Mouse (Mus musculus) ES-CJ7 (cell line): ENCODE results near the gene Arhgef10l.

Source experiments
- DNase-seq: peaks from one replicate; pipeline ENCODE4 v3.0.0; 2011; ENCODE audit warnings: low read depth, low spot score

Arhgef10l gene

DNA sequence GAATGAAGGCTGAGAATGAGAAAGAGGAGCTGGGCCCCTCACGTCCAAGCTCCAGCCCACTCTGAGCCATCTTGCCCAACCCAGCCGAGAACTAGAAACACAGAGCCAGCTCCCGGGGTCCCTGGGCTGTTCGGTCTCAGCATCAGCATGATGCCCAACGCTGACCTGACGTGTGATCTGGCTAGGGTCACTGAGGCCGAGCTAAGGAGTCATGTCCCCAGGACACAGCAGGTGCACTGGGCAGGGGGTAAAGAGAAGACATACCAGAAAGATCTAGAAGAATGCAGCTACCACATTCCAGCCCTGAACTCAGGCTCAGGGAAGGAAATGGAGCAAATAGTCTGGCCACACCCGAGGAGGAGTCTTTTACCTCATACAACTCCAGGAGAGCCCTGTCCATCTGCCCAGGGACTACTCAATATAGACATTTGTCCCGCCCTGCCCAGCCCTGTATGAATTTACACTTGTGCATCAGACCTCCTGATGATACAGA is 57.5 kb downstream of the Arhgef10l start:
- peak; percentile 37 for DNase-seq

DNA sequence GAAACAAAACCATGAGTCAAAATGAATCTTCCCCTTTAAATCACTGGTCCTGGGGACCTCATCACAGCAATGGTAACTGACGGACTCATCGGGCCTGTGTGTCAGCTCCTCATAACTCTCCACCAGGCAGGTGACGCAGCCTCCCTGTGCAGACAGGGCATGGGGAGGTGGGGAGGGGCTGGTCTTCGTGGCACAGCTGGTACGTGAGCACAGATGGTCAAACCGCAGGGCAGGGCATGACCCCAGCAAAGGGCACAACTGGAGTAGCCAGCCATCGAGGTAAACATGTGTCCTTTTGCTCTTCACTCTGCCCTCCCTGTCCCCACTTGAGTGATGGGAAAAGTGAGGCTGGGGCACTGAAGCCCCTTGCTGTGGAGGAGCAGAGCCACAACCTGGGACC is 59.0 kb downstream of the Arhgef10l start:
- no peak for DNase-seq

DNA sequence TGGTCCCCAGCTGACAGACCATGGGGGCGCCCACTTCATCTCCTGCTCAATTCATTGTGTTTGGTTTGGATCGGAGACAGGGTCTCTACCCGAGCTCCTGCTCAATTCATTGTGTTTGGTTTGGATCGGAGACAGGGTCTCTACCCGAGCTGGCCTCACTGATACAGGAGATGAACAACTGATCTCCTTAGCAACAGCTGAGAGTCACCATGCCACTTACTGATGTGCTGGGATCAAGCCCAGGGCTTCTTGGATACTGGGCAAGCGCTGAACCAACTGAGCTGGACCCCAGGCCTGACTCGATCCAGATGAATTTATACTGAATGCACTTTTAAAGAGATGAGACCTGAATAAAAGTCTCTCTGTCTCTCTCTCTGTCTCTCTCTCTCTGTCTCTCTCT is 59.6 kb downstream of the Arhgef10l start:
- no peak for DNase-seq

DNA sequence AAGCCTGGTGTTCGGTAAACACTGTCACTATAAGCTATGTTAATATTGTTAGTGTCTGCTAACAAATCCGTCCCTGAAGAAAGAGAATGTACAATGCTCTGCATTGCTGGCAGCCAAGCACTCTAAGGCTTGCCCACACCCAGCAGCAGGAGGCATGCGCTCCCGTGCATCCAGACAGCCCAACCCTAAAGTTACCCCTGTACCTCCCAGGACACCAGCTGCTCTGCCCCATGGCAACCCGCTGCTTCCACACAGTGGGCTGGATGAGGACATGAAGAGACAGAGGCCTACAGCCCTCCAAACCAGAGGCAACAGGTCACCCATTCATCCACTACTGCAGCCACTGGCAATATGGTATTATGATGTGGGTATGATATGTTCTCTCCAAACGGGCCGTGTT is 60.0 kb downstream of the Arhgef10l start:
- no peak for DNase-seq

DNA sequence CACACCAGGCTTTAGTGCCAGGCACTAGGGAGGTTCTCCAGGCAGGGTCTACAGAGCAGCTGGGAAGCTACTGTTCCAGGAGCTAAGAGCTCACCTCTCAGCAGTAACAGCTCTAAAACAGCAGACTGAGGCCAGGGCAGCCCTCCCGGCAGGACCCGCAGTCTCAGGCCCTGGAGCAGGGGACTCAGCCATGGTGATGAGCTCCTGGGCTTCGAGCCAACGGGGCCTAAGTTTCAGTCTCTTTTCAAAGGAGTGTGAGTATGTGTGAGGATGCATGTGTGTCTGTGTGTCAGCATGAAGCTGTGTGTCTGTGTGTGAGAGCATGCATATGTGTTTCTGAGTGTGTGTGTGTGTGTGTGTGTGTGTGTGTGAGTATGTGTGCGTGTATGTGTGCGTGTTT is 60.6 kb downstream of the Arhgef10l start:
- no peak for DNase-seq

DNA sequence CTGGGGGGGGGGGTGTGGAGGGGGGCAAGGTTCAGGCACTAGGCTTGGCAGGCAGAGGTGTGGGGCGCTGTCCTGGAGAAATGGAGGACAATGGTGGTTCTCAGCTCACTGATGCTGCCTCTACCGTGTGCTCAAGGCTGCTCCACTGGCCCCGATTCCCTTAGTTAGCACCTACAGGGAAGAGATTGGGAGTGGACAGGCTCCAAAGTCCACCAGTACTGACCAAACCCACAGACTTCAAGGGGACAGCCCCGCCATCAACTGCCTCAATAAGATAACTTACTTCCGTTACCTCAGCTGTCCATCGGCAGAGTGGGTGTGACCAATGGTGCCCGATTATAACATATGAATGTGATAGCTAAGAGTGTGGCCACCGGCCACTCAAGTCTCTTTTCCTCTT is 61.3 kb downstream of the Arhgef10l start:
- no peak for DNase-seq

DNA sequence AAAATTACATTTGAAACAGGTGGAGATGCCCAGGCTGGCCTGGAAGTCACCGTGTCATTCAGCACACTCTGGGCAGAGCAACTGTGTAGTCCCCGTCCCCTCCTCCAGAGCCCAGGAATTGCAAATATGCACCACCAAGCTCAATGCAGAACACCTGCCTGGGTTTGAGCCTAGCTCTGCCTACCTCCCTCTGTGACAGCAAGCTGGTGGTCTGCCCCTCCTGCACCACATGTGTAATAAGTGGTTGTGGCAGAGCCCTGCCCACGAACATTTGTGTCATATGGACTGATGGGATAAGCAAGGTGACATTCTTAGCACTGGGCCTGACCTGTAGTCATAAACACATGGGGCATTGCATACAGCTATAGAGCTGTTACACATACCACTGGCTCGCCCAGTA is 63.8 kb downstream of the Arhgef10l start:
- DNase-seq = no peak

DNA sequence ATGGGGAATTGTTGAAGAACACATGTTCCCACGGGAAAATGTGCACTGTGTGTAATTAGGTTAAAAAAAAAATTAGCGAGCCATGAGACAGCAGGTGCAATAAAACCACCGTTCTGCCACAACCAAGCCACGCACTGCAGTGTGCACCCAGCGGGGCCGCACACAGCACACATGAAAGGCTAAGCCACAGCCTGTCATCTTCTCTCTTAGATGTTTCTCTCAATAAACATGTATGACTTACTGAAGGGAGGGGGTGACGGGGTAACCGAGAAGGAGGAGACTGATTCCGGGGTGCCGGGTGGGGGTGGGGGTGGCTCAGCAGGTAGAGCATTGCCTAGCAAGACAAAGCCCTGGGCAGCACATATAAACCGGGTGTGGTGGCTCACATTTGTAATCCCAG is 64.7 kb downstream of the Arhgef10l start:
- no peak for DNase-seq

DNA sequence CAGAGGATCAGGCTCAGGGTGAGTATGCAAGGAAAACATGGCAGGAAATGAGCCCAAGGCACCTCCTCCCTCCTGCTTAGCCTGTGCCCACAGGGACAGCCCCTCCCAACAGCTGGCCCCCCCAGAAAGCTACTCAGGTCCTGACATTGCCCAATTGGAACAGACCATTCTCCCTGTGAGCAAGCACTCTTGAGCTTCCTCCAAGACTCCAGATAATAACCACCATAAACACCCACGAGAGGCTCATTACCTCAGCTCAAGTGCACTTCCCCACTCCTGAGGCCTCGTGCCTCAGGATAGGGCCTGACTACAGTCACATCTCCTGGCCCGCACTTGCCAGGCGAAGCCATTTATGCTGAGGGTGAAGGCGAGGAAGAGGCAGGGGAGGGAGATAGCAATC is 67.0 kb downstream of the Arhgef10l start:
- no peak for DNase-seq

DNA sequence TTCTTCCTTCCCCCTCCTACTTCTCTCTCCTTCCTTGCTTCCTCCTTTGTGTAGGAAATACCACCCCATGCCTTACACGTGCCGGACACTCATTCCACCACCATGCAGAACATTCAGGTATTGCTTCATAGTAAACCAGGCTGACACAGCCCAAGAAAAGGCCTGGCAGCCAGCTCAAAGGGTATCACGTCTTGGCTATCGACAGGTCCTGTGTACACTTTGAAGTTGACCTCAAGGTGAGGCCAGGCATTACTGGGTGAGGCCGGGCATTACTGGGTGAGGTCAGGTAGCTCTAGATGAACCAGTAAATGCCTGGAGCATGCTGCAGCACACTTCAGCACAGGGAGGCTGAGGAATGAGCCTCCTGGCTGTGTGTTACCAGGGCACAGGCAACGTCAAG is 67.9 kb downstream of the Arhgef10l start:
- DNase-seq = no peak

DNA sequence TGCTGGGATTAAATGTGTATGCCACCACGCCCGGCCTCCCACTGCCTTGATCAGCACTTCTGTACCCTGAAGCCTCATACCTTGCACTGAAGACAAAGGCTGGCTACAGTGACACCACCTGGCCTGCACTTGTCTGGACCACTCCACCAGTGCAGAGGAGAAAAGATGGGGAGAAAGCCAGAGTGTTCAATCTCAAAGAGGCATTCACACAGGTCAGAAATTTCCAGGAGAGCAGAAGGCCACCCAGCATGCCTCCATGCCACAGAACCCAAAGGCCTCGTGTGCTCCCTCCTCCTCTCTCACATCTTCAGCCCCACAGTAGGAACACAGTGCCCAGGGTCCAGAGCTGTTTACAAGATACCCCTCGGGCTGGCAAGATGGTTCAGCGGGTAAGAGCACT is 68.4 kb downstream of the Arhgef10l start:
- DNase-seq = no peak

DNA sequence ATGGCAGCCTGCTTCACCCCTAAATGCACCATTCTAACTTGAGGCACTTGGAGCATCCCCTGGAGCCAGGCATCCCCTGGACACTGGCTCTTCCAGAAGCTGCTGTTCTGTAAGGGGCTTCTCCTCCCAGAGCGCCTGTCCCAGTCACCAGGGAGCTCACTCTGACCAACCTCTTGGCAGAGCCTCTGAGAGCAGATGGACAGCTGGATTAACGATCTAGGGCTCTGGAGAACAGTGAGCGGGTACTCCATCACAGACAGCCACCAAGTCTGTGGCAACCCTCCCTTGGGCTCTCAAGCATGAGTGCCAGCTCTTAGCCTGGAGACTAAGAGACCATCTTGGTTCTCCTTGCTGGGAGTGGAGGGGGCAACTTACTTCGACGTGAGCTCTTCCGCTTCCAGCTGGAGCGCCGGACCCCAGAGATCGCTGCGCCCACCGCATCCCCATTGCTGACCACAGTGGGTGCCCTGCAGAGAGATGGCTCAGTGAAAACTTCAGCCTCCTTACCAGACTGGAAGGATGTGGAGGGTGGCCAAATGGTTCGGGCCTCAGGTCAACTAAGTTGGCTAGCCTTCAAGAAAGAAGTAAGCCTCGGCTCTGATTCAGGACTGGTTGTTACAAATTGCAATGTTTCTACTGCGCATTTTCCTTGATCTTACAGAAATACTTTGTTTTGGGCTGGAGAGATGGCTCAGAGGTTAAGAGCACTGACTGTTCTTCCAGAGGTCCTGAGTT is 71.9 kb downstream of the Arhgef10l start:
- DNase-seq = no peak

DNA sequence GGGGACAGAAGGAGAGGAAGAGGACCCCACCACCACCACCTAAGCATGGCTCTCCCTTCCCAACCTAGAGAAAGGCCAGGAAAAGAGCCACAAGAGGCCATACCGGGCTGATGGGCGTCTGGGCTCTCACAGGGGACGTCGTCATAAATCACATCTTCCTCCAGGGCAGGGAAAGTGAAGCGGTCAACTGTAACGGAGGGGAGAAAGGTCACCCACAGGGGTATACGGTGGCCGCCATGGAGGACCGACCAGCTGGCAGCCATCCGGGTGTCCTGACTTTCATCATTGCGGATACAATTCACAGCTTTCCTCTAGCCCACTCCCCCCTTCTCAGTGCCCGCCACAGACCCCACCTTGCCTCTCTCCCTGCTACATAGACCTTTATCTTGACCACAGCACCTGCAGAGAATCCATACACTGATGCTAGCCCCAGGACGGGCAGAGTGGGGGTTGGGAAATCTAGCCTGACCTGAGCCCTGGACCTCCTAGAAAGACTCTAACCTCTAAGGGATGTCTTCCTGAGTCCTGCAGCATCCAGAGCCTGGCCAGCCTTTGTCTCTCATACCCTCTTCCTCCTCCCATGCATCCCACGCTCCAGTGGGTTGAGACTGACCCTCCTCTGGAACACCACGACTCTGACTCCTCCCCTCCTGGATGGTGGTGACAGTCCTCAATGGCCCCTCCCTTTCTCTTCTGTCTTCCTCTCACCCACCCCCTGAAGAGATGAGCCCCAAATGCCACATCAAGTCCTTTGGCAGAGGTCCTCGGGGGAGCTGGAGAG is 72.6 kb downstream of the Arhgef10l start:
- no peak for DNase-seq

DNA sequence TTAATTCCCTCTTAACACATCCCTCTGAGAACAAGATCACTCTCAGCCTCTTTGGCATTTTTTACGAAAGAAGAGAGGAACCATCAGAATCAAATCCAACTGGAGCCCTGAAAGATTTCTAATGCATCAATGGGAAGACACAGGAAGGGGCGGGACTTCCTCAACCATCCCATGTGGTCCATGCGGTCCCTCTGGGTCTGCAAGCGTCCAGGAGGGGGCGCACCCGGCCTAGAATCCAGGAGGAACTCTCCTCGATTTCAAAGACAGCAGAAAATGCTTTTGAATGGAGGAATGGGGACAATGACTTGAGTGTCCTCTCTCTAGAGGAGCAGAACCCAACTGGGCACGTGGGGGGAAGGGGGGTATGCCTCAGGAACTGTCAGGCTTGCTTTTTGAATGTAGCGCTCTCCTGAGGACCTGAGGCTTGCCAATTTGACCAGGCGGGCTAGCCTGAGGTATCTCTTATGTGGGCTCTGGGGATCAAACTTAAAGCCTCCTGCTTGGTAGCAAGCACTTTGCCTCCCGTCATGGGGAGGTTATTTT is 73.5 kb downstream of the Arhgef10l start:
- DNase-seq = peak; percentile 90

DNA sequence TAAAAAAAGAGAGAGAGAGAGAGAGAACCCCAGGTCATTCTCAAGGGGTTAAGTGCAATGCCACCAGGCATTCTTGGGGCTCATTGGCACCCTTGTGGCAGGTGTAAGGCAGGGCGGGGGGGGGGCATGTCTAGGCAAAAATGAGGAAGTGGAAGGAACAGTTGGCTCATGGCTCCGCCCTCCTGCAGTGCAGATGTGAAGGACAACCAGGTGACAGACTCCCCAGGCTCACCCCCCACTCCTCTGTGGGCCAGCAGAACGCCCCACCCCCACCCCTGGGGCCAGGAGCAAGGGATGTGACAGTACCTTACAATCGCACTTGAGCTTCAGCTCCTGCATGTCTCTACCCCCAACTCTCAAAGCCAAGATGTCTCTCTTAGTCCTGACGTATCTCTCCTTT is 79.3 kb downstream of the Arhgef10l start:
- DNase-seq = peak; percentile 30

DNA sequence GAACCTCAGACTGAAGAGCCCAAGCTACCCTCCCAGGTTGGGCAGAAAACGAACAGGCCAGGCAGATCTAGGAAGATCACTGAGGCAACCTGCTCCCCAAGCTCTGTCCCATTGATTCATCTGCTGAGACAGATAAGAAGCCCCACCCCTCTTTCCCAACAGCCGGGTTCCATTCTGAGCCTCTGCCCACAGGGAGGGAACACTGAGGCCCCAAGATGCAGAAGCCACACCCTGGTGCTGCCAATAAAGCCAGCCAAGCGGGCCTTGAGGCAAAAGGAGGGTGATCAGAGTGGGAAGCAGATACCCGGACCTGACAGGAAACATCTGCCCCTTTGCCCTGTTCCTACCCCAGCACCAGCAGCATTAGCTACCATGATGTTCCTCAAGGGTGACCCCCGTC is 81.6 kb downstream of the Arhgef10l start:
- DNase-seq = no peak

DNA sequence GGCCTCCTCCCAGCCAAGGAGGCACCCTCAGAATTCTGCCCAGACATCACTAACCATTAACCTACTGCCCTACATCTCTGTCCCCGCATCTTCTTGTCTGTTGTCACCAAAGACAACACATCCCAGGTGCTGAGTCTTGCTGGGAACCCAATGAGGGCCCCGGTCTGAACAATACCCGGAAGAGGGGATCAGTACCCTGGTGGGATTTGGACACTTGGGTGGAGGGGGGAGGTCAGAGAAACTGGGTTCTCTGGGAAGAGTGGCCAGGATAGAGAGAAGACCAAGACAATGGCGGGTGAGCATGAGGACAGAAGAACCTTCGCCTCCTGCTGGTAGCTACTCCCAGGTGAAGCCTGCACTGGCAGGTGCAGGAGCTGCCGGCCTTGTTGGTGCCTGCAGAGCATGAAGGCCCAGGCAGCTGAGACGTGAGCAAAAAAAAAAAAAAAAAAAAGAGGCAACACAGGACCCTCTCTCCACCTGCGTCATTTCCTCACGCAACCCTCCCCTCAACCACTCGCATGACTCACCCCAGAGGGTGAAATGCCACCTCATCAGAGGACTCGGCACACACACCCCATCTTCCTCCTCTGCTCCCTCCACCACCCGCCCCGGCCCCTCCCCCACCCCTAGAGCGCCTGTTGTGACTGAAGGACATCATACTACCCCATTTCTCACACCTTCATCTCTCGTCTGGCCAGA is 83.3 kb downstream of the Arhgef10l start:
- DNase-seq = no peak

DNA sequence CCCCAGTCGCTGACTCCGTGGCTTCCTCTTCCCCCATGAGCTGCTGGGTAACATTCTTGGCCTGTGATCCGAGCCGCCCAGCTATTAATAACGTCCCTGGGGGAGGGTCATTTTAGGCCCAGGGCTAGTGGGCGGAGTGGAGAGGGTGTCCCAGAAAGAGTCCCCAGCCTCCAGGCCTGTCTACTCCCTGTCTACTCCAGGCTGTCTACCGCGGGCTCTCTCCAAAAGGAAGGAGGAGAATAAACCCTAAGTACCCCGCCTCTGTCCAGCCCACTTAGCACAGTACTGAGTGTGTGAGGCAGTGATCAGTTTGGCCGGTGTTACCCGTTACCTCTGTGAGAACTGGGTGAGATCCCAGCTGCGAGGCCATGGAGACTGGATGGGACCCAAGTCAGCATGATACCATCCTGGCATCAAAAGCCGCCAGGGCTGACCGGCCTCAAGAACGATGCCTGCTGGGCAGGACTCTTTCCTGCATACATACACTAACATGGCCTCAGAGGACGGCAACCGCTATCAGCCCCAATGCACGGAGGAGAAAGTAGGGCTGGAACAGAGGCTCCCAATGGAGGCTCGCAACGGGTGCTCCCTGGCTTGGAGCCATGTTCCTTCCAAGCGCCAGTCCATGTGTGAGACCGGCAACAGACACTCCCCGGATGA is 84.0 kb downstream of the Arhgef10l start:
- no peak for DNase-seq

DNA sequence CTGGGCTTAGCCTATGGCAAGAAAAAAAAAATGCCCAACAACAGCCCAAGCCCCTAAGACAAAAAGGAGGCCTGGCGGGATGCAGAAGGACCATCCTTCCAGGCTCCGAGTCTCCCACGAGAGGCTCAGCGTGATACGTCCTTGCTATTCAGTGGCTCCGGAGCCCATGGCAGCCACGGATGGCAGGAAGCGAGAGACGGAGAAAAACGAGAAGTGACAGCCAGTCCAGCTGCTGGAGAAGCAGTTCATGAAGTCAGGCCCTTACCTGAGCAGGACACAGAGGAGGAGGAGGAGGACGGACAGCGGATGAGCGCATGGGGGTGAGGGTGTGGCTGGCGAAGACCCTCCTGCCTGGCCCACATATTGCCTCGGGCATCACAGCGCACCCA is 84.5 kb downstream of the Arhgef10l start:
- DNase-seq = no peak

DNA sequence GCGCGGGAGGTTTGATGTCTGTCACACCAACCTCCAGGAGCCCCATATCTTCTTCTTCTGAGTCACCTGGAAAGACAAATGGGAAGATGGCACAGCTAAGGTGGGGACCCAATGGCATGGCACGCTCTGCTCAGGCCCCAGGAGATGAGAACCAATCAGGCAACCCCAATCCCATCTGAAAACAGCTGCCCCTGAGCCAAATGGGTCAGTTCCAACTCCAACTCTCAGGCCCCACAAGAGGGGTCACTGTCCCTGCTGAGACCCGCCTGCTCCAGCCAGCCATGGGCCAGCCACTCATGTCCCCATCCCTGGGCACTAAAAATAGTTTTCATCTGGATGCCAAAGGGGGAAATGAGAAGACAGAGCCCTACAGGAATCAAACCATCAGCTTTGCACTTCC is 84.9 kb downstream of the Arhgef10l start:
- no peak for DNase-seq

DNA sequence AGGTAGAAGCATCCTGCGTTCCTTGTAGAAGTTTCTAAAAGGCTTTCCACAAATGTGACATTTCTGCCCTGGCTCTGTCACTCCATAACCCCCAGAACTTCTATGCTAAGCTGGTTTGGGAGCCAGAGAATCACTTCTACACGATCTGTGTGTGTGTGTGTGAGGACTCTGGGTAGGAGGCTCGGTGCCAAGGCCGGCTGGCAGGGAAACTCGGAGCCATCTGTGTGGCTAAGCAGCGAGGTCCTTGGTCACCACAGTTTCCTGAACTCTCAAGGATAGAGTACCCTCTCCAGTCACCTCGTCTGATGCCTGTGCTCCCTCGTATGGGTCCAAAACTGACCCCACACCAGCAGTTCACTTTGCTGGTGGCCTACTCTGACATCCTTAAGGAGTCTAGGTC is 86.2 kb downstream of the Arhgef10l start:
- no peak for DNase-seq

DNA sequence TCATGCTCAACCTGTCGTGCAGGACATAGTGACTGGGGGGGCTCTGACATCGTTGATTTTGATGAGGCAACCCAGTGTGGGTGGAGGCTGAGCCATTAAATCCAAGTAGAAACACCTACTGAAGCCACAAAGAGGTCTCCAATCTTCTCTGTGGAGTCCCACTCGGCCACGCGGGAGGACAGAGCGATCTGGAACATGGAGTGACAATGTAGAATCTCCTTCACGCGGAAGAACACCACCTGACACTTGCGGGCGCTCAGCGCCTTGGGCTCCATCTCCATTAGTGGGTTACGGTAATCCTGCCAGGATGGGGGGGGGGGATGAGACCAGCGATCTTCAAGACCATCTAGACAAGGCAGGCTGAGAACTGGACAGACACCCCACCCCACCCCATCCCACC is 86.7 kb downstream of the Arhgef10l start:
- DNase-seq = no peak
